Mouse (Mus musculus): ENCODE data around the gene Fmod. TPM values are rescaled to one million over a fixed set of nuclear protein-coding genes. Genes with fewer than 3 reads are reported as not detected.

The Fmod gene
- polyA plus RNA-seq, 1 experiment: 1.4 TPM

DNA sequence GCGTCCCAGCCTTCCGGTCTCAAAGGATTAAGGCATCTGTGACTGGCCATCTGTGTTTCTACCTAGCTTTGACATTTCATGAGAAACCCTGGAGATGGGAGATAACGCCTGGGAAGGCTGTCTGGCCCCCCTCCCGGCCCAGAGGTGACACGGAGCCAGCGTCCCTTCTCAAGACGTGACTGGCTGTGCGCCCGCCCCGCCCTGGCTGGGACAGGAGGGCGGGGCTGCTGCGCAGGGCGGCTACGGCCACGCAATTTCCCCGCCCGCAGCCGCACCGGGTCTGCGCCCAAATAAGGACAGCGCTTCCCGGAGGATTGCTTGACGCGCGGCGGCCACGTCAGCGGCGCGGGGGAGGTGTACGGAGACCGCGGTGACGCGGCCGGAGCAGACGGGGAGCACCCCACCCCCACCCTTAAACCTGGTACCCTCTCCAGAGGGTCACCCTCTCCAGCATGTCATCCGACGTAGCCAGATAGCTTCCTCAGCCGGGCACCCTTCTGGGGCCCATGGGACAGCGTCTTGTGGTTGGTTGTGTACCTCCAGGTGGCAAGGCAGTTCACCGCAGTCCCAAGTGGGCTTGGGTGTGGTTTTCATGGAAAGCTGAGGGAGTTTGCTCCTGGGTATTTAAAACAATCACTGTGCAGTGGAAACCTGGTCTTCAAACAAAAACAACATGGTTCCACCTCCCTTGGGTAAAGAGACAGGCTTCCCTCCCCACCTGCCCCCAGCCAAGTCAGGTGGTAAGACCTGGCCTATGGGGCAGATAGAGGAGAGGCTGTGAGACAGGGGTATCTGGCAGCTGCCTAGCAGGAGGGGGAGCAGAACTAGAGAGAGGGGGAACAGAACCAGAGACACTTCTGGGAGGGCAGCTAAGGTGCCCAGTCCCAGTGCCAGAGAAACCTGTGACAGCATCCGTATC is 56.1 kb downstream of the Fmod start:
- no peak for DNase-seq (ENCODE audit: low read depth, low spot score)
- WGBS: 2% methylated on average over 43 of the region's 43 CpGs

DNA sequence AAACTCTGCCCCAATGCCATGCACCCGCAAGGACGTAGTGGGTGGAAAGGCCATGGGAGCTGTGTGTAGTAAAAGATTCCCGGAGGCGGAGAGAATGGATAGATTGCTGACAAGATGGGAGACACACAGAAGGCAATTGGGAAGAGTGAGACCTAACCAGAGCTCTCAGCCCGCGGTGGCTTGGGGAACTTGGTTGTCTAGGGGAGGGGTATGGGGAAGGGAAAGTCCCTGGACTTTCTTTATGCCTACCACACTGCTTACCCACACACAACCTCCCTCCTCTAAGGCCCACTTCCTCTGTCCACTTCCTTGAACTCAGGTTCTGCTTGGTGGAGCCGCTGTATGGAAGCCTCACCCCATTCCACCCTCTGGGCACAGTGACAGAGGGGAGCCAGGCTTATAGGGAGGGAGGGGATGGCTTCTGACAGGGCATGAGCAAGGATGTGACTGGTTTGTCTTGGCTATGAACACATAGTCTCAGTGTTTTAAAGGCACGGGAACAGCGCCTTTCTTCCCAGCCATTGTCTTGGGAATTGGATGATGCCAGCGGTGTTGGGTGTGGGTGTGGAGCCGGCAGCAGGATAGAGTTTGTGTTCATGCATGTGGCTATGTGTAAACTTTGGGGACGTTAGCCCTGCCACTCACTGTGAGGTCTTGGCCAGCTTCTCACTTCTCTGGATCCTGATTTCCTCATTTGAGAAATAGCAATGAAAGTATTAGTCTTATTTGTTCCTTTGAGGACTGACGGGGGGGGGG is 56.9 kb downstream of the Fmod start:
- no peak for DNase-seq (ENCODE audit: low read depth, low spot score)

DNA sequence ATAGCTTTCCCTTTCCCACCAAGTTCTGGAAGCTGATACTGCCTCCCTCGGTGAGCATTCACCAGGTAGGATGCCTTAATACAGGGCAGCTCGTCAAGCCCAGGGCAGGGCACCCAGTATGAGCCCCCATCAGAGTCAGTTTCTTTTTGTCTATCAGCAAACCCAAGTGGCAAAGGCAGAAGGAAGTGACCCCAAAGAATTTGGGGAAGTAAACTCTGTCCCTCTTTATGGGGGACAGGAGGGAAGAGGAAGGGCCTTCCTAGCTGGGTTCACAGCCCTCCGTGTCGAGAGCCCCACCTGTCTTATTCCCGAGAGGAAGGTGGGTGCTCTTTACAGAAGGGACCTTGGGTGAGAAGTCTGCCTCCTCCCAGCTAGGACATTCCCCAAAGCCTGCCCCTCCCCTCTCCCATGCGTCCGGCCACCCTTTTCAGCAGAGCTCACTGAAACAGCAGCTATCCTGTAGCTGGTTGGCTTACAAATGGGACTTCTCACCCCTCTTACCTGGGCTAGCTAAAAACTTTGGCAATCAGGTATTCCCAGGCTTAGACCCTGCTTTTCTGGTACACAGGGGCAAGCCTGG is 58.1 kb downstream of the Fmod start:
- WGBS: 49% methylated on average over 7 of the region's 7 CpGs
- DNase-seq (ENCODE audit: low read depth, low spot score): no peak

More for the DNA sequence above, 56.9 kb downstream of the Fmod start:
- 30% methylated on average over 13 of the region's 13 CpGs for WGBS

DNA sequence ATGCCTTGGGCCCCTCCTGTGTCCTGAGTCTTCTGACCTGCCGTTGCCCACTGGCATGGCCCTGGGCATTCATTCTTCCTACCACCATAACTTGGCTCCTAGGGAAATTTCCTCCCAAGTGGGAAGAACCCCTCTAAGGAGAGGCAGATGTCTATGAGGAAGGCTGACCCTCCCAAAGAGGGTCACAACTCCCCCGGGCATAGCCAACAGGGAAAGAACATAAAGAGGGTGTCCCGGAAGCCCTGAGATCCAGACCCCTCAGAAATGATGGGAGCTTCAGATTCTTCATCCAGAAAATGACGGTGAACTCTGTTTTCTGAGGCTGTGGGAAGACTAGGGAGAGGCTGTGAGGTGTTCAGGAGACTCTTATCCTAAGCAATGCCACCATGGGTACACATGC is 58.7 kb downstream of the Fmod start:
- no peak for DNase-seq (ENCODE audit: low read depth, low spot score)
- WGBS: 46% methylated on average over 4 of the region's 4 CpGs

DNA sequence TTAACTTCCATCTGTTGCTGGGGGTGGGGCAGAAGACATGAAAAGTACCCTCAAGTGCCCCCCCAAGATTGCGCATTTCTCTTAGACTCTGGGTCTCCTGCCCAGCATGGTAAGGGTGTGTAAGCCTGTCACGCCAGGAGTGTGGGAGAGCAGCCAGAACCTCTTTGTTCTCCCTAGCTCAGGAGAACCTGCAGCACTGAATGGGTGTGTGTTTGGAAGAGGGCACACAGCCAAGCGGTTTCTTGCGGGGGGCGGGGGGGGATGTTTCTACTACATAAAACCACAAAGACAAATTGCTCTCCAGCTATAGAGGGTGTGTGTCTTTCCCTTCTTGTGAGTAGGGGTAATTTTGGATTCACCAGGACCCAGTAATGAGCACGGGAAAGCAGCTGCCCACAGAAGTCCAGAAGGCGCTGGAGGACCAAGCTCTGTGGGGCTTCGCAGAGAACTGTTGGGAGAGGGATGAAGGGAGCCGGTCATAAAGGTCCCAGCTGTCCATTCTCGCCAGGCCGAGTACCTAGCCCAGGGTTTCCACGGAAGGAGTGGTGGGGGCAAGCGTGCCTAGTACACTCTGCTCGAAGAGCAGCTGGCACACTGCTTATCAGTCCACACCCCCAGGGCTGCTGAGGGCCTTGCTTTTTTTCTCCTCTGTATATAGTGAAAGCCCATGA is 59.3 kb downstream of the Fmod start:
- WGBS: 10% methylated on average over 14 of the region's 14 CpGs
- no peak for DNase-seq (ENCODE audit: low read depth, low spot score)

DNA sequence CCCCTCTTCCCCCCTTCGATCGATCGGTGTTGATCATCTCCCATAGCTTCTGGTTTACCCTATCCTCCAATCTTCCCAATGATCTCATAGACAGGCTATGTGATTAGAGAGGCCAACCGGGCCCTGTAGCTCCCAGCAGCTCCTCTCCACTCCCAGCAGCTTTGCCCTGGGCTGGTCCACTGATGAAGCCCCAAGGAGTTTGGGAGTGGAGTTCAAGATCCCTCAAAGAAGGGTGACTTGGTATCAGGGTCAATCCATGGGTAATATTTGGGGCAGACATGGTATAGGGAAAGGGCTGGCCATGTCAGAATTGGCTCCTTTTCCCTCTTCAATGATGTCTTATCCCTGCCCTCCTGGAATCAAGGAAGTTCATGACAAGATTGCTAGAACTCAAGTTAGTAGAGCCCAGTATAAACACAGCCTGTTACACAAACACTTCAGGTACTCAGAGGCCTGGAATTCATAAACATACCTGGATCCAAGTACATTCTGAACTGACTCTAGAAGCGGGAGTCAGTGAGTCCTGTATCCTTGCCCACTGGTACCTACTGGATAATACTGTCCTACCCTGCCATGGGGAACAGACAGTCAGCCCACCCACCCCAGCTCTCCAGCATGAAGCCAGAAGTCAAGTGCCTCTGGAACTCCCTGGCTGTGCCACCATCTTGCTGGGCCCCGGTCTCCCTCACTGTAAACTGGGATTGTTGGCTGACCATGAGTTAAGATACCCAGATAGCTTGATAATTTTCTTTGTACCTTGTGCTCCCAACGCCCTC is 60.2 kb downstream of the Fmod start:
- 58% methylated on average over 7 of the region's 7 CpGs for WGBS

More for the DNA sequence above, 60.2 kb downstream of the Fmod start:
- no peak for DNase-seq (ENCODE audit: low read depth, low spot score)

Other genes with a start within 250 kb of the Fmod start
- gene Atp2b4, start 236.2 kb upstream of the Fmod start, polyA plus RNA-seq (2012; rRNA removed): 9.7 and 16.4 TPM in 2 replicates
- 26.3 and 26.9 TPM in 2 replicates for gene Optc, start 129.3 kb upstream of the Fmod start, polyA plus RNA-seq (2012; rRNA removed)
- 26.8 and 27.0 TPM in 2 replicates for gene Prelp, start 115.8 kb upstream of the Fmod start, polyA plus RNA-seq (2012; rRNA removed)
- 44.1 and 73.6 TPM in 2 replicates for gene Btg2, start 41.9 kb downstream of the Fmod start, polyA plus RNA-seq (2012; rRNA removed)
- gene Chit1, start 74.0 kb downstream of the Fmod start, polyA plus RNA-seq (2012; rRNA removed): not detected in 2 replicates
- gene Chil1, start 144.9 kb downstream of the Fmod start, polyA plus RNA-seq (2012; rRNA removed): 2.3 and 2.6 TPM in 2 replicates
- gene Mybph, start 156.2 kb downstream of the Fmod start, polyA plus RNA-seq (2012; rRNA removed): 0.12 and 0.14 TPM in 2 replicates
- 1.4 and 1.9 TPM in 2 replicates for gene Adora1, start 198.2 kb downstream of the Fmod start, polyA plus RNA-seq (2012; rRNA removed)

All from large intestine, adult 2 months (tissue).